In the genomic region with DNA sequence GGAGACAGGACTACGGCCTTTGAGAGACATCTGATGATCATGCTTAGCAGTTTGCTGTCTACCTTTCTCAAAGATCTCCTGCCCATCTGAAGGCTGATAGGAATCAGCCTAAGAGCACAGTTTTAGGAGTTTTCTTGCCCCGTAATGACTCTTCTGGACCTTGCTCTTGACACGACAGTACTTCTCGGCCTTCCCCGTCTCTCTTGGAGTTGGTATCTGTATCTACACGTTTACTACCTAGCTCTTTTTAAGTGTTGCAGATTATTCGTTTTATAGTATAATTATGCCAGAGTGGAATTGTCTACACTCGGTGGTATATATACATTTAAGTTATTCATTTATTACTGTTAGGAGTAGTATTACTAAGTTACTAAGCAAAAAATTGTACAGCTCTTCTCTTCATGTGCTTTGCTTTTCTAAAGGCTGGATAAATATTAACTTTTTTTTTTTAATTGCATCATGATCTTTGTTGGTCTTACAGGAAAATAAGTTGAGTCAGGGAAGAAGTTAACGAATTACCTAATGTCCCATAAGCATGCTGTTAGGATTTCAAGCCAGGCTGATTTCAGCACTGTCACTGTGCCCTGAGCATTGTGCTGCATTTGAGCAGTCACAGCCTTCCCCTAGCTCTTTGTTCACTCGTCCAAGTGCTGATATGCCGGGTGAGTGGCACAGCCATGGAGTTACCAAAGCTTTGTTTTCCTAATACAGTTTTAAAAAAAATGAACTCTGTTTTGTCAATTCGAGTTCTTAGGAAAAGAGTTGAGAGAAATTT, we compare ENCODE assay signal across 18 mouse cellular contexts.
DNase-seq lines count a peak whose midpoint lies in the region; ATAC-seq and TF ChIP-seq lines count a peak whose summit lies in the region.
"Had no signal": no experiment of that assay in that cellular context is flagged by ENCODE, and none has a peak within 500 bp of the region (broad histone marks: within the 10 kb centered on the region; RNA-seq: fewer than 3 reads in every experiment).

No protein-coding gene starts in this region.

- peaks cover 12% of the 10 kb centered on the region for H3K4me1 ChIP-seq in intestine, embryonic 16.5 days (ENCODE audit: control insufficient read depth, insufficient read depth, low read length)
- peaks cover 9% of the 10 kb centered on the region for H3K4me1 ChIP-seq in intestine, embryonic 15.5 days (replicated peaks)
- peaks cover 31% of the 10 kb centered on the region for H3K4me1 ChIP-seq in liver, adult 2 months (ENCODE audit: control insufficient read depth, insufficient read depth, low read length)
- peaks cover 60% of the 10 kb centered on the region for H3K4me1 ChIP-seq in heart, embryonic 15.5 days (replicated peaks)
- H3K4me1 ChIP-seq in kidney, postnatal 0 days (replicated peaks; ENCODE audit: insufficient read depth, low read length): peaks cover 17% of the 10 kb centered on the region; the same call in 1 of the 2 replicates
- H3K4me1 ChIP-seq: embryonic facial prominence, embryonic 13.5 days; limb, embryonic 15.5 days; midbrain, embryonic 12.5 days; neural tube, embryonic 15.5 days had no signal

- no peak overlapping the region for H3K4me2 ChIP-seq in intestine, embryonic 16.5 days (ENCODE audit: low read depth, low read length)
- H3K4me2 ChIP-seq in intestine, embryonic 15.5 days (replicated peaks): no peak overlapping the region
- H3K4me2 ChIP-seq in heart, embryonic 15.5 days: no peak overlapping the region
- H3K4me2 ChIP-seq in kidney, postnatal 0 days (ENCODE audit: low read length): no peak overlapping the region
- H3K4me2 ChIP-seq: embryonic facial prominence, embryonic 13.5 days; limb, embryonic 15.5 days; lung, embryonic 15.5 days; midbrain, embryonic 12.5 days; neural tube, embryonic 15.5 days had no signal

- DNase-seq in liver, adult 2 months (ENCODE audit: extremely low read depth, low read depth, low spot score): peak; percentile 99
- no peak for DNase-seq in liver
- no peak for DNase-seq in kidney, postnatal 0 days (ENCODE audit: low spot score)
- no peak for DNase-seq in gastrocnemius, postnatal 14 days
- no peak for DNase-seq in left cerebral cortex, postnatal 25 days (ENCODE audit: low spot score in 2 of 2)
- DNase-seq: cerebellum, adult 9-11 months; gastrocnemius, adult 2 months; thymus, postnatal 36 days had no signal

- TF ChIP-seq POLR2A in liver, adult 2 months (IDR thresholded peaks at IDR 0.05; ENCODE audit: extremely low read depth, insufficient read depth, low read length): no peak

- peaks cover 24% of the 10 kb centered on the region; the same call in 1 of the 2 replicates for H3K79me2 ChIP-seq in liver, adult 2 months (ENCODE audit: control insufficient read depth, insufficient read depth, low read length)

- WGBS in intestine, embryonic 16.5 days: 79% methylated on average over 12 of the region's 12 CpGs
- WGBS in intestine, embryonic 15.5 days: 77% methylated on average over 12 of the region's 12 CpGs
- 27% methylated on average over 12 of the region's 12 CpGs for WGBS in liver, adult 2 months
- WGBS in heart, embryonic 15.5 days: 65% methylated on average over 12 of the region's 12 CpGs
- 70% methylated on average over 12 of the region's 12 CpGs for WGBS in kidney, postnatal 0 days

- intact Hi-C loops in gastrocnemius, postnatal 14 days (cut with DNase I; ENCODE audit: low total_unique reads): no loop called here
- intact Hi-C loops in left cerebral cortex, postnatal 25 days (cut with DNase I): no loop called here

- no peak overlapping the region for H3K9ac ChIP-seq in intestine, embryonic 16.5 days (ENCODE audit: low read depth, low read length)
- no peak overlapping the region for H3K9ac ChIP-seq in intestine, embryonic 15.5 days
- peak overlapping the region; percentile 59; the same call in 1 of the 2 replicates for H3K9ac ChIP-seq in liver, adult 2 months (ENCODE audit: low read depth, low read length)
- no peak overlapping the region for H3K9ac ChIP-seq in heart, embryonic 15.5 days
- H3K9ac ChIP-seq in kidney, postnatal 0 days (ENCODE audit: low read depth, low read length): no peak overlapping the region
- H3K9ac ChIP-seq: embryonic facial prominence, embryonic 13.5 days; limb, embryonic 15.5 days; lung, embryonic 15.5 days; midbrain, embryonic 12.5 days; neural tube, embryonic 15.5 days had no signal

- H3K9me3 ChIP-seq in intestine, embryonic 16.5 days (ENCODE audit: control insufficient read depth, low read length): no peaks in the 10 kb centered on the region
- H3K9me3 ChIP-seq in intestine, embryonic 15.5 days: no peaks in the 10 kb centered on the region
- no peaks in the 10 kb centered on the region for H3K9me3 ChIP-seq in heart, embryonic 15.5 days (replicated peaks)
- no peaks in the 10 kb centered on the region for H3K9me3 ChIP-seq in kidney, postnatal 0 days (replicated peaks; ENCODE audit: low read length)
- H3K9me3 ChIP-seq: embryonic facial prominence, embryonic 13.5 days; limb, embryonic 15.5 days; lung, embryonic 15.5 days; midbrain, embryonic 12.5 days; neural tube, embryonic 15.5 days had no signal

- no peaks in the 10 kb centered on the region for H3K27me3 ChIP-seq in intestine, embryonic 16.5 days (replicated peaks; ENCODE audit: control insufficient read depth, insufficient read depth, low read length)
- no peaks in the 10 kb centered on the region for H3K27me3 ChIP-seq in intestine, embryonic 15.5 days (replicated peaks)
- H3K27me3 ChIP-seq in liver, adult 2 months (ENCODE audit: control insufficient read depth, insufficient read depth, low read length): no peaks in the 10 kb centered on the region
- no peaks in the 10 kb centered on the region for H3K27me3 ChIP-seq in heart, embryonic 15.5 days
- H3K27me3 ChIP-seq in kidney, postnatal 0 days (ENCODE audit: insufficient read depth, low read length): no peaks in the 10 kb centered on the region
- H3K27me3 ChIP-seq: embryonic facial prominence, embryonic 13.5 days; limb, embryonic 15.5 days; lung, embryonic 15.5 days; midbrain, embryonic 12.5 days; neural tube, embryonic 15.5 days had no signal

- no peaks in the 10 kb centered on the region for H3K36me3 ChIP-seq in intestine, embryonic 16.5 days (ENCODE audit: control insufficient read depth, insufficient read depth, low read length)
- no peaks in the 10 kb centered on the region for H3K36me3 ChIP-seq in intestine, embryonic 15.5 days
- H3K36me3 ChIP-seq in liver, adult 2 months (ENCODE audit: control insufficient read depth, insufficient read depth, low read length): no peaks in the 10 kb centered on the region
- H3K36me3 ChIP-seq in heart, embryonic 15.5 days: no peaks in the 10 kb centered on the region; the same call in 1 of the 2 replicates
- H3K36me3 ChIP-seq in kidney, postnatal 0 days (ENCODE audit: insufficient read depth, low read length): no peaks in the 10 kb centered on the region
- H3K36me3 ChIP-seq: embryonic facial prominence, embryonic 13.5 days; limb, embryonic 15.5 days; lung, embryonic 15.5 days; midbrain, embryonic 12.5 days; neural tube, embryonic 15.5 days had no signal

- peak; percentile 61 for ATAC-seq in intestine, embryonic 16.5 days
- no peak for ATAC-seq in intestine, embryonic 15.5 days
- 0 out of 2 replicates have a peak, but pooled peaks have one; percentile 54 for ATAC-seq in heart, embryonic 15.5 days (replicated peaks; ENCODE audit: insufficient number of reproducible peaks, insufficient read depth, low FRiP score, low read depth)
- ATAC-seq in kidney, postnatal 0 days (replicated peaks; ENCODE audit: low FRiP score, low read depth): peak; percentile 50
- ATAC-seq: hindbrain, postnatal 0 days had no signal

- H3K4me3 ChIP-seq in intestine, embryonic 16.5 days (ENCODE audit: low read length): no peak overlapping the region
- no peak overlapping the region for H3K4me3 ChIP-seq in intestine, embryonic 15.5 days (replicated peaks)
- H3K4me3 ChIP-seq in liver, adult 2 months (ENCODE audit: insufficient read depth, low read depth, low read length): no peak overlapping the region
- no peak overlapping the region for H3K4me3 ChIP-seq in heart, embryonic 15.5 days
- H3K4me3 ChIP-seq in kidney, postnatal 0 days (replicated peaks; ENCODE audit: low read depth, low read length): no peak overlapping the region
- H3K4me3 ChIP-seq: embryonic facial prominence, embryonic 13.5 days; gastrocnemius, adult 2 months; limb, embryonic 15.5 days; lung, embryonic 15.5 days; midbrain, embryonic 12.5 days; myocyte; neural tube, embryonic 15.5 days had no signal

- no peak overlapping the region for H3K27ac ChIP-seq in intestine, embryonic 16.5 days (ENCODE audit: low read length)
- no peak overlapping the region for H3K27ac ChIP-seq in intestine, embryonic 15.5 days
- peak overlapping the region; percentile 91 for H3K27ac ChIP-seq in liver, adult 2 months (replicated peaks; ENCODE audit: insufficient read depth, low read depth, low read length)
- peak overlapping the region; percentile 17; the same call in 1 of the 2 replicates for H3K27ac ChIP-seq in heart, embryonic 15.5 days
- peak overlapping the region; percentile 52; the same call in 1 of the 2 replicates for H3K27ac ChIP-seq in kidney, postnatal 0 days
- H3K27ac ChIP-seq: embryonic facial prominence, embryonic 13.5 days; gastrocnemius, adult 2 months; hindbrain, postnatal 0 days; limb, embryonic 15.5 days; lung, embryonic 15.5 days; midbrain, embryonic 12.5 days; neural tube, embryonic 15.5 days had no signal

- no peak for TF ChIP-seq CTCF in liver, adult 2 months (IDR thresholded peaks at IDR 0.05; ENCODE audit: low read depth, low read length)
- TF ChIP-seq CTCF in kidney, postnatal 0 days (IDR thresholded peaks at IDR 0.05; ENCODE audit: low read depth): no peak

Comparison
In these comparisons a context has a peak if more than half of its experiments do, and no peak if none do; other contexts are left out.
1. H3K27ac ChIP-seq: peak in liver, adult 2 months (single experiment), heart, embryonic 15.5 days (single experiment) and kidney, postnatal 0 days (single experiment); none in intestine, embryonic 16.5 days (single experiment) and intestine, embryonic 15.5 days (single experiment).